Mouse (Mus musculus) embryonic facial prominence, embryonic 15.5 days (tissue): ENCODE results near the gene Spag9. TPM values are rescaled to one million over a fixed set of nuclear protein-coding genes. Genes with fewer than 3 reads are reported as not detected.
A peak's percentile ranks its signal among the peaks of the same experiment; 100 is the strongest.

Experiments used
- ATAC-seq: fragments of 200-750 bp; cut with Nextera tagmentation; 2 replicates; pipeline ENCODE4 v1.8.0; 2017; ENCODE audit warnings: low read depth, moderate TSS enrichment; ENCODE audit not compliant: insufficient number of reproducible peaks, low FRiP score, low TSS enrichment
- H3K27ac ChIP-seq: fragments of 300-500 bp; sonication (generic); replicated peaks from 2 replicates; pipeline ENCODE4 v1.5.1; 2015; ENCODE audit warnings: mild to moderate bottlenecking, inconsistent platforms
- H3K27me3 ChIP-seq: fragments of 300-500 bp; sonication (generic); 2 replicates; pipeline ENCODE4 v1.6.1; 2015; ENCODE audit warnings: inconsistent platforms
- H3K36me3 ChIP-seq: fragments of 300-500 bp; sonication (generic); 2 replicates; pipeline ENCODE4 v1.6.1; 2015; ENCODE audit warnings: mild to moderate bottlenecking, inconsistent platforms
- H3K4me1 ChIP-seq: fragments of 300-500 bp; sonication (generic); 2 replicates; pipeline ENCODE4 v1.6.1; 2015; ENCODE audit warnings: inconsistent platforms
- H3K4me2 ChIP-seq: fragments of 300-500 bp; sonication (generic); replicated peaks from 2 replicates; pipeline ENCODE4 v1.6.1; 2015; ENCODE audit warnings: mild to moderate bottlenecking, inconsistent platforms
- H3K4me3 ChIP-seq: fragments of 300-500 bp; sonication (generic); replicated peaks from 2 replicates; pipeline ENCODE4 v1.5.1; 2015; ENCODE audit warnings: mild to moderate bottlenecking, inconsistent platforms
- H3K9ac ChIP-seq: fragments of 300-500 bp; sonication (generic); 2 replicates; pipeline ENCODE4 v1.6.1; 2015; ENCODE audit warnings: inconsistent platforms
- H3K9me3 ChIP-seq: fragments of 300-500 bp; sonication (generic); replicated peaks from 2 replicates; pipeline ENCODE4 v1.6.1; 2016; ENCODE audit warnings: inconsistent platforms
- WGBS: fragments of 180-500 bp; shearing (Covaris S2); methylation state at CpG from one replicate; pipeline ENCODE4 v1.1.7; 2015; 5-methylcytosine and 5-hydroxymethylcytosine counted together
- polyA plus RNA-seq: library from polyadenylated mRNA; unstranded; fragments of >200 nt; fragmentation: Nextera tagmentation; extraction: Ambion mirVana; gene quantifications from 2 replicates; pipeline ENCODE4 v1.2.1, GENCODE M21; 2015

Spag9 gene
- polyA plus RNA-seq, 1 experiment from 2014 or later = 43.4 TPM

DNA sequence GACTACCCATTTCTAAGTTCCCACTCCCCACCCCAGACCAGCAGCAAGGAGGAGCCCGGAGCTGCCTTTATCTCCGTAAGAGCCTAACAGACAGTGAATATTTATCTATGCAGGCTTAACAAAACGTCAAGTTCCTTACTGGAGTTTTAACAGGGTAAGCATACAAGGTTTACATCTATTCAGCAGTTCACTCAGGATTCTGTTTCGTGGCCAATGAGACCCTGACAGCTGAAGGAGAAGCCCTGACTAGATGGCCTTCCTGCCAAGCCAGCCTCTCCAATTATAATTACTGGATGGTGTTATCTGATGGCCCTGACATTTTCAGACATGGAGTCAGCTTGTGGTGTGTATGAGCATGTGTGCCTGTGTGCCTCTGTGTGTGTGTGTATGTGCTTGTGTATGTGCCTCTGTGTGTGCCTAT lies 177.8 kb downstream of the Spag9 start:
- WGBS = 57% methylated on average over 4 of the region's 4 CpGs
- H3K9ac ChIP-seq = no peak overlapping the region
- peaks cover 12% of the 10 kb centered on the region for H3K4me1 ChIP-seq
- no peak for ATAC-seq
- H3K27me3 ChIP-seq = no peaks in the 10 kb centered on the region
- H3K9me3 ChIP-seq = no peaks in the 10 kb centered on the region
- no peak overlapping the region for H3K27ac ChIP-seq
- no peak overlapping the region for H3K4me3 ChIP-seq
- no peak overlapping the region for H3K4me2 ChIP-seq
- no peaks in the 10 kb centered on the region for H3K36me3 ChIP-seq

DNA sequence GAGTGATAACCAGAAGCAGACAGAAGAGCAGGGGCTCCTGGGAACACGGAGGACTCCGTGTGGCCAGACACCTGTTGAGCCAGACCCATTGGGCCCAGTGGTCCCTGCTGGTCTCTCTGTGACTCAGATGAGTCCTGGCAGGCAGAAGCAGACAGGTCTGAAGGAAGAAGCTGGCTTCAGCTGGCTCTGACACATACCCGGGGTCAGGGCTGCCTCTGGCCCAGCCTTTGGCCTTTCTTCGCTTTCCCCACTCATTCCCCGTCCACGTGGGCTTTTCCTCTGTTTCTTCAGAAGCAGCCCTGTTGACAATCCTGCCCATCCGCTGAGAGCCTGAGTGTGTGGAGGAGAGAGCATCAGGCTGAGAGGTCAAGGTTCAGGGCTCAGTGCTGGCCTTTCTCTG lies 179.4 kb downstream of the Spag9 start:
- H3K4me3 ChIP-seq = no peak overlapping the region
- ATAC-seq = no peak
- 47% methylated on average over 7 of the region's 7 CpGs for WGBS
- H3K9ac ChIP-seq = no peak overlapping the region
- no peaks in the 10 kb centered on the region for H3K36me3 ChIP-seq
- no peaks in the 10 kb centered on the region for H3K27me3 ChIP-seq
- H3K4me1 ChIP-seq = peaks cover 12% of the 10 kb centered on the region
- H3K27ac ChIP-seq = peak overlapping the region; percentile 52
- H3K4me2 ChIP-seq = no peak overlapping the region
- H3K9me3 ChIP-seq = no peaks in the 10 kb centered on the region

Other genes starting within 250 kb of the Spag9 start
- 24.2 and 27.8 TPM in 2 replicates for gene Utp18, start 110.3 kb upstream of the Spag9 start, polyA plus RNA-seq
- gene Mbtd1, start 110.2 kb upstream of the Spag9 start, polyA plus RNA-seq = 26.5 and 27.8 TPM in 2 replicates
- 297 and 323 TPM in 2 replicates for gene Nme2, start 39.8 kb upstream of the Spag9 start, polyA plus RNA-seq
- gene Gm20390, start 27.8 kb upstream of the Spag9 start, polyA plus RNA-seq = 322 TPM in 2 replicates
- 107 and 127 TPM in 2 replicates for gene Nme1, start 27.6 kb upstream of the Spag9 start, polyA plus RNA-seq
- gene Tob1, start 215.4 kb downstream of the Spag9 start, polyA plus RNA-seq = 37.8 and 38.1 TPM in 2 replicates
- gene Wfikkn2, start 249.9 kb downstream of the Spag9 start, polyA plus RNA-seq = 6.5 and 6.8 TPM in 2 replicates